Mouse (Mus musculus): ENCODE results near the gene Gm5615. TPM values are rescaled to one million over a fixed set of nuclear protein-coding genes. Genes with fewer than 3 reads are reported as not detected.

Gene Gm5615
- not detected in 2 replicates for total RNA-seq (2014; fragmentation: Nextera tagmentation)
- not detected in 2 replicates for total RNA-seq (2017)

GRCm38 (mm10) chr9:36541863-36542262, at the start of gene Gm5615:
TSS of gene Gm5615 (minus strand) at chr9:36541963.
- ATAC-seq (replicated peaks; ENCODE audit: low FRiP score, low TSS enrichment, poor library complexity, severe bottlenecking) = no peak

- ATAC-seq (replicated peaks; ENCODE audit: low FRiP score, low TSS enrichment, poor library complexity, severe bottlenecking) = no peak
These were observed 40.8 kb upstream of the Gm5615 start, which contains the start of gene Gm17689 for GRCm38 (mm10) chr9:36582535-36582934. TSS of gene Gm17689 (minus strand) at chr9:36582635.

GRCm38 (mm10) chr9:36504211-36504610, 37.6 kb downstream of the Gm5615 start:
- ATAC-seq (replicated peaks; ENCODE audit: low FRiP score, low TSS enrichment, poor library complexity, severe bottlenecking) = no peak

GRCm38 (mm10) chr9:36495824-36496223, 45.9 kb downstream of the Gm5615 start:
- no peak for ATAC-seq (replicated peaks; ENCODE audit: low FRiP score, low TSS enrichment, poor library complexity, severe bottlenecking)

- ATAC-seq (replicated peaks; ENCODE audit: low FRiP score, low TSS enrichment, poor library complexity, severe bottlenecking) = no peak
These were observed 47.1 kb downstream of the Gm5615 start for GRCm38 (mm10) chr9:36494501-36495220.

Other genes with a start within 250 kb of the Gm5615 start
- not detected in 2 replicates for gene Gm7257, start 110.1 kb downstream of the Gm5615 start, total RNA-seq (2014; fragmentation: Nextera tagmentation)
- not detected in 2 replicates for gene Gm7257, start 110.1 kb downstream of the Gm5615 start, total RNA-seq (2017)
- not detected in 2 replicates for gene Gm9513, start 66.3 kb downstream of the Gm5615 start, total RNA-seq (2014; fragmentation: Nextera tagmentation)
- not detected in 2 replicates for gene Gm9513, start 66.3 kb downstream of the Gm5615 start, total RNA-seq (2017)
- not detected in 2 replicates for gene Gm17689, start 40.7 kb upstream of the Gm5615 start, total RNA-seq (2014; fragmentation: Nextera tagmentation)
- gene Gm17689, start 40.7 kb upstream of the Gm5615 start, total RNA-seq (2017) = not detected in 2 replicates
- not detected in 2 replicates for gene A630095E13Rik, start 101.4 kb upstream of the Gm5615 start, total RNA-seq (2014; fragmentation: Nextera tagmentation)
- gene A630095E13Rik, start 101.4 kb upstream of the Gm5615 start, total RNA-seq (2017) = not detected in 2 replicates
- gene Acrv1, start 151.3 kb upstream of the Gm5615 start, total RNA-seq (2014; fragmentation: Nextera tagmentation) = not detected in 2 replicates
- not detected in 2 replicates for gene Acrv1, start 151.3 kb upstream of the Gm5615 start, total RNA-seq (2017)
- gene Chek1, start 185.1 kb upstream of the Gm5615 start, total RNA-seq (2014; fragmentation: Nextera tagmentation) = 42.9 and 54.5 TPM in 2 replicates
- 94.6 and 124 TPM in 2 replicates for gene Chek1, start 185.1 kb upstream of the Gm5615 start, total RNA-seq (2017)
- gene Stt3a, start 225.7 kb upstream of the Gm5615 start, total RNA-seq (2014; fragmentation: Nextera tagmentation) = 168 and 186 TPM in 2 replicates
- 677 and 976 TPM in 2 replicates for gene Stt3a, start 225.7 kb upstream of the Gm5615 start, total RNA-seq (2017)

Measured in megakaryocyte-erythroid progenitor cell, adult 5-6 weeks (primary cell).